Mouse (Mus musculus) gastrocnemius, postnatal 4 days (tissue): ENCODE results near the gene Dzip1. TPM values are rescaled to one million over a fixed set of nuclear protein-coding genes. Genes with fewer than 3 reads are reported as not detected.

Experiments used
- DNase-seq, 2 experiments: peaks; one replicate each; pipeline ENCODE4 v3.0.0; 2021 to 2022; ENCODE audit warnings: low spot score in 2 of 2, mixed read lengths in 2 of 2
- total RNA-seq, 2 experiments: library from RNA; stranded (reverse); gene quantifications; 2 replicates each; pipeline ENCODE4 v1.2.3; 2021

Gene Dzip1
- total RNA-seq, 2 experiments from 2014 or later: 14.0 to 14.4 TPM

- no peak for DNase-seq
Observed at GRCm38 (mm10) chr14:118836754-118837153, 88.5 kb downstream of the Dzip1 start.

DNA sequence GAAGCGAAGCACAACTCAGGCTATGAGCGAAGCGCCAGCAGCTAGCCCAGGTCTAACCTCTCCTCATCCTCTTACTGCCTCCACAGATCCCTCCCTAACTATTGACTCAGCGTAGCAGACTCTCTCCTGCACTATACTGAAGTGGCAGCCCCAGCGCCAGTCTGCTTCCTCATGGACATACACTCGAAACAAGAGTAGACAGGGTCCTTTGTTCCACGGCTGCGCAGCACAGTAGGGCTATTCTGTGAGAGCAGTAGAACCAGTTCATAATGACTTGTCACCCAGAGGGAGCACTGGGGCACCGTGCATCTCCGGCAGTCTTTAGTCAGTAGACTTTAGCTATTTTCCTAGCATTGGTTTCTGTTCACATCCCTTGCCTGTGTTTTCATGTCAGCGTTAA is 89.1 kb downstream of the Dzip1 start:
- DNase-seq: no peak

DNA sequence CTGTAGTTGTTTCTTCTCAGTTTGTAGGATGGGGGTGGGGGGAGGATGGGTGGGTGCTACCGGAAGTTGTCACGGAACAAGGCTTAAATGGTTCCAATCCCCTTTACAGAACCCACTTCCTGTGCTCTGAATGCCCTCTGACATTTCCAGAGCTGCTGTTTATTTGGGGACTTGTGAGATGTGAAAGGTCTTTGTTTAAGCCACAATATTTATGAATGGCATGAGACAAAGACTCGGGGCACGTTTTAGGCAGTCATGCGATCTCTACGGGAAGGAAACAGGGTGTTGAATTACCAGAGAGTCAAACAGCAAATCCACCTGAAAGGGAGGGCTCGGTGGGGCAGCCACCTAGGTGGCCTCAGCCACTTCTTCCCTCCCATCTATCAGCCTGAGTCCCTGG is 90.9 kb downstream of the Dzip1 start:
- DNase-seq: no peak

DNA sequence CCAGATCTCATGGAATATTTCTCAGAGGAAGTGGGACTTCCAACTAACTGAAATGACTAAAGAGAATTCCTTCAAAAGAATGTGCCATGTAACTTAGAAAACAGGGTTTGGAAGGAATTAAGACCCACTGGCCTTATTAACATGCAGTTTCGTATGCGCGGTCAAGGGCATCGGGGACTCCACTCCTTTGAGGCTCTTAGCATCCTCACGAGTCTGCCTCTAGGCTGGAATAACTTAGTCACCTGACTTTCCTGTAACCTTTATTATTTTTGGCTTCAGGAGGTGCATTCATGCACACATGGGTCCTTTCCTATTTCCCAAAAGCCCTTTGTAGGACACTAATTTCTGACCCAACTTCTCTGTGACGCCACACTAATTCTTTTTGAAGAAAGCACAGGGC is 92.0 kb downstream of the Dzip1 start:
- DNase-seq: no peak

- DNase-seq: no peak
Observed at GRCm38 (mm10) chr14:118831597-118831996, 93.7 kb downstream of the Dzip1 start.

DNA sequence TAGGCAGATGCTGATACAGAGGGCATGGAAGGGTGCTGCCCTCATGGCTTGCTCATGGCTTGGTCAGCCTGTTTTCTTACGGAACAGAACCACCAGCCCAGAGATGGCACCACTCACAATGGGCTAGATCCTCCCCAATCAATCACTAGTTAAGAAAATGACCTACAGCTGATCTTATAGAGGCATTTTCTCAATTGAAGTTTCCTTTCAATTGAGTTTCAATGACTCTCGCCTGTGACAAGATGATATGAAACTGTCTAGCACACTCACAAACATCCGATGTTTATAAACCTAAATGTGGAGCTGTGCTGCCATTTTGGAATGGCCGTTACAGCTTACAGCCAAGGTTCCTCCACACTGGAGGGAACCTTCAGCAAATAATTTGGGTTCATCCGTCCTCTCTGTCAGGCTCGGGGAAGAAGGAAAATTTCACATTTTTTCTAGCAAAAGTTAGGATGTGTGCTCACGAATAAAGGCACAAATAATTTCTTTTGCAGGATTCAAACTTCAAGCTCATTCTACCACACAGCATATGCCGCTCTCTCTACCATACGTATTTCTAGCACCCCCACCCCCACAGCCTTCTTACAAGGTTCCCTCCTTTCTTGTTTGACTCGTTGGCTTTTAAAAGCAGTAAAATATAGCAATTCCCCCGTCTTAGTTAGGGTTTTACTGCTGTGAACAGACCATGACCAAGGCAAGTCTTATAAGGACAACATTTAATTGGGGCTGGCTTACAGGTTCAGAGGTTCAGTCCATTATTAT is 95.7 kb downstream of the Dzip1 start:
- DNase-seq: no peak

- DNase-seq: no peak
Observed at GRCm38 (mm10) chr14:118827283-118827904, 97.9 kb downstream of the Dzip1 start.

- DNase-seq: no peak
Observed at GRCm38 (mm10) chr14:118826346-118826745, 98.9 kb downstream of the Dzip1 start.

Other genes starting within 250 kb of the Dzip1 start
- 1 to 10 TPM; 2.4 to 2.9 TPM for gene Abcc4, start 219.2 kb downstream of the Dzip1 start, total RNA-seq
- under 1 TPM in 1 of 2 experiments, not detected in 1; 0.25 TPM for gene Cldn10, start 137.6 kb downstream of the Dzip1 start, total RNA-seq
- gene Dnajc3, start 12.5 kb upstream of the Dzip1 start, total RNA-seq: 10 to 100 TPM; 28.7 to 34.8 TPM
- gene Uggt2, start 174.0 kb upstream of the Dzip1 start, total RNA-seq: 10 to 100 TPM; 11.0 to 11.4 TPM
- under 1 TPM; 0.31 to 0.37 TPM for gene Hs6st3, start 212.9 kb upstream of the Dzip1 start, total RNA-seq